8 mouse cellular contexts compared by ENCODE assay signal in genomic region chr6:91514737-91515362, GRCm38 (mm10). TPM values are rescaled to one million over a fixed set of nuclear protein-coding genes. Genes with fewer than 3 reads are reported as not detected.
A peak's percentile ranks its signal among the peaks of the same experiment; 100 is the strongest.
DNase-seq lines count a peak whose midpoint lies in the region; ATAC-seq and TF ChIP-seq lines count a peak whose summit lies in the region.

No protein-coding gene starts in this region.

- H3K4me3 ChIP-seq in kidney, embryonic 15.5 days (replicated peaks) = peak overlapping the region; percentile 63
- peak overlapping the region; percentile 85 for H3K4me3 ChIP-seq in bone marrow, adult 2 months (replicated peaks; ENCODE audit: control insufficient read depth, low read depth, low read length)
- H3K4me3 ChIP-seq in hindbrain, embryonic 16.5 days (ENCODE audit: low read length) = peak overlapping the region; percentile 80
- peak overlapping the region; percentile 79 for H3K4me3 ChIP-seq in midbrain, embryonic 15.5 days

- peak overlapping the region; percentile 88 for H3K27ac ChIP-seq in kidney, embryonic 15.5 days
- peak overlapping the region; percentile 84; the same call in 1 of the 2 replicates for H3K27ac ChIP-seq in bone marrow, adult 2 months (ENCODE audit: control insufficient read depth, insufficient read depth, low read depth, low read length, poor library complexity)
- peak overlapping the region; percentile 76; the same call in 1 of the 2 replicates for H3K27ac ChIP-seq in hindbrain, embryonic 16.5 days (ENCODE audit: low read depth, low read length)
- H3K27ac ChIP-seq in midbrain, embryonic 15.5 days = peak overlapping the region; percentile 78

- peaks cover 42% of the 10 kb centered on the region for H3K36me3 ChIP-seq in kidney, embryonic 15.5 days
- peaks cover 6% of the 10 kb centered on the region; the same call in 1 of the 2 replicates for H3K36me3 ChIP-seq in hindbrain, embryonic 16.5 days (ENCODE audit: control insufficient read depth, insufficient read depth, low read length)
- H3K36me3 ChIP-seq in midbrain, embryonic 15.5 days (replicated peaks) = peaks cover 4% of the 10 kb centered on the region; the same call in 1 of the 2 replicates

- TF ChIP-seq POLR2A in bone marrow, adult 2 months (IDR thresholded peaks at IDR 0.05; ENCODE audit: borderline replicate concordance, control insufficient read depth, low read depth, low read length) = no peak

- WGBS in kidney, embryonic 15.5 days = 20% methylated on average over 10 of the region's 10 CpGs
- 5% methylated on average over 10 of the region's 10 CpGs for WGBS in bone marrow, adult 2 months
- 30% methylated on average over 10 of the region's 10 CpGs for WGBS in hindbrain, embryonic 16.5 days
- 30% methylated on average over 10 of the region's 10 CpGs for WGBS in midbrain, embryonic 15.5 days

- H3K9me3 ChIP-seq in kidney, embryonic 15.5 days (replicated peaks) = no peaks in the 10 kb centered on the region
- H3K9me3 ChIP-seq in hindbrain, embryonic 16.5 days (ENCODE audit: control insufficient read depth, low read length) = no peaks in the 10 kb centered on the region
- no peaks in the 10 kb centered on the region for H3K9me3 ChIP-seq in midbrain, embryonic 15.5 days

- DNase-seq in kidney, adult 11 months = no peak
- no peak for DNase-seq in left cerebral cortex, adult 18-20 months (ENCODE audit: low spot score in 2 of 2)
- no peak for DNase-seq in frontal cortex, adult 2 months (ENCODE audit: extremely low spot score in 1 of 2, low spot score in 1 of 2)
- DNase-seq in adrenal gland, postnatal 4 days (ENCODE audit: low spot score in 2 of 2) = no peak

- peak overlapping the region; percentile 77 for H3K9ac ChIP-seq in kidney, embryonic 15.5 days
- H3K9ac ChIP-seq in hindbrain, embryonic 16.5 days (ENCODE audit: low read depth, low read length) = peak overlapping the region; percentile 83
- peak overlapping the region; percentile 64 for H3K9ac ChIP-seq in midbrain, embryonic 15.5 days

- peaks cover 36% of the 10 kb centered on the region for H3K4me1 ChIP-seq in kidney, embryonic 15.5 days
- H3K4me1 ChIP-seq in bone marrow, adult 2 months (ENCODE audit: control insufficient read depth, insufficient read depth, low read length) = peaks cover 3% of the 10 kb centered on the region; the same call in 1 of the 2 replicates
- peaks cover 16% of the 10 kb centered on the region for H3K4me1 ChIP-seq in hindbrain, embryonic 16.5 days (ENCODE audit: control insufficient read depth, insufficient read depth, low read depth, low read length)
- peaks cover 25% of the 10 kb centered on the region for H3K4me1 ChIP-seq in midbrain, embryonic 15.5 days

- H3K27me3 ChIP-seq in kidney, embryonic 15.5 days = no peaks in the 10 kb centered on the region
- H3K27me3 ChIP-seq in hindbrain, embryonic 16.5 days (replicated peaks; ENCODE audit: control insufficient read depth, insufficient read depth, low read length) = no peaks in the 10 kb centered on the region
- H3K27me3 ChIP-seq in midbrain, embryonic 15.5 days (replicated peaks) = no peaks in the 10 kb centered on the region

- H3K4me2 ChIP-seq in kidney, embryonic 15.5 days = peak overlapping the region; percentile 70
- peak overlapping the region; percentile 76 for H3K4me2 ChIP-seq in hindbrain, embryonic 16.5 days (ENCODE audit: low read length)
- peak overlapping the region; percentile 91 for H3K4me2 ChIP-seq in midbrain, embryonic 15.5 days

- TF ChIP-seq CTCF in bone marrow, adult 2 months (IDR thresholded peaks at IDR 0.05; ENCODE audit: control insufficient read depth, insufficient read depth, low read length) = no peak

- peak; percentile 2; the same call in 1 of the 2 replicates for ATAC-seq in kidney, embryonic 15.5 days (replicated peaks; ENCODE audit: low FRiP score)
- ATAC-seq in hindbrain, embryonic 16.5 days = no peak
- ATAC-seq in midbrain, embryonic 15.5 days (replicated peaks) = no peak

RNA-seq across cellular contexts. Expression of gene Xpc, which starts 0.8 kb away (rescaled TPM):
- 25.1 and 25.5 TPM in 2 replicates for polyA plus RNA-seq in kidney, embryonic 15.5 days (2015; fragmentation: Nextera tagmentation; extraction: Ambion mirVana)
- 8.7 and 17.1 TPM in 2 replicates for polyA plus RNA-seq in bone marrow, adult 2 months (2011; ENCODE audit: insufficient read depth, insufficient read length, low replicate concordance, missing spikeins)
- 15.8 and 17.0 TPM in 2 replicates for polyA plus RNA-seq in hindbrain, embryonic 16.5 days (2015; fragmentation: Nextera tagmentation; extraction: Ambion mirVana)
- polyA plus RNA-seq in midbrain, embryonic 15.5 days (2015; fragmentation: Nextera tagmentation; extraction: Ambion mirVana) = 20.6 and 21.9 TPM in 2 replicates
- total RNA-seq in left cerebral cortex, adult 18-20 months (2021) = 10 to 100 TPM; 11.5 to 14.9 TPM
- 14.0 and 16.1 TPM in 2 replicates for polyA plus RNA-seq in frontal cortex, adult 2 months (2012; rRNA removed)
- 10 to 100 TPM; 21.8 to 23.0 TPM for total RNA-seq in adrenal gland, postnatal 4 days (2021)

RNA-seq across cellular contexts. Expression of gene Lsm3, which starts 0.9 kb away (rescaled TPM):
- polyA plus RNA-seq in kidney, embryonic 15.5 days (2015; fragmentation: Nextera tagmentation; extraction: Ambion mirVana) = 280 and 313 TPM in 2 replicates
- 112 and 140 TPM in 2 replicates for polyA plus RNA-seq in bone marrow, adult 2 months (2011; ENCODE audit: insufficient read depth, insufficient read length, low replicate concordance, missing spikeins)
- polyA plus RNA-seq in hindbrain, embryonic 16.5 days (2015; fragmentation: Nextera tagmentation; extraction: Ambion mirVana) = 136 and 139 TPM in 2 replicates
- polyA plus RNA-seq in midbrain, embryonic 15.5 days (2015; fragmentation: Nextera tagmentation; extraction: Ambion mirVana) = 149 and 152 TPM in 2 replicates
- 10 to 100 TPM; 34.9 to 40.0 TPM for total RNA-seq in left cerebral cortex, adult 18-20 months (2021)
- polyA plus RNA-seq in frontal cortex, adult 2 months (2012; rRNA removed) = 66.3 and 69.3 TPM in 2 replicates
- total RNA-seq in adrenal gland, postnatal 4 days (2021) = 10 to 100 TPM; 58.6 to 62.8 TPM

RNA-seq across cellular contexts. Expression of gene Tmem43, which starts 41.3 kb away (rescaled TPM):
- polyA plus RNA-seq in kidney, embryonic 15.5 days (2015; fragmentation: Nextera tagmentation; extraction: Ambion mirVana) = 44.7 and 46.5 TPM in 2 replicates
- 12.6 and 27.9 TPM in 2 replicates for polyA plus RNA-seq in bone marrow, adult 2 months (2011; ENCODE audit: insufficient read depth, insufficient read length, low replicate concordance, missing spikeins)
- polyA plus RNA-seq in hindbrain, embryonic 16.5 days (2015; fragmentation: Nextera tagmentation; extraction: Ambion mirVana) = 49.8 and 57.0 TPM in 2 replicates
- polyA plus RNA-seq in midbrain, embryonic 15.5 days (2015; fragmentation: Nextera tagmentation; extraction: Ambion mirVana) = 51.6 and 52.0 TPM in 2 replicates
- 10 to 100 TPM; 29.4 to 30.8 TPM for total RNA-seq in left cerebral cortex, adult 18-20 months (2021)
- polyA plus RNA-seq in frontal cortex, adult 2 months (2012; rRNA removed) = 28.4 and 34.4 TPM in 2 replicates
- total RNA-seq in adrenal gland, postnatal 4 days (2021) = 10 to 100 TPM; 40.6 to 42.4 TPM

RNA-seq across cellular contexts. Expression of gene Chchd4, which starts 41.5 kb away (rescaled TPM):
- 30.2 and 30.7 TPM in 2 replicates for polyA plus RNA-seq in kidney, embryonic 15.5 days (2015; fragmentation: Nextera tagmentation; extraction: Ambion mirVana)
- 5.7 and 6.7 TPM in 2 replicates for polyA plus RNA-seq in bone marrow, adult 2 months (2011; ENCODE audit: insufficient read depth, insufficient read length, low replicate concordance, missing spikeins)
- polyA plus RNA-seq in hindbrain, embryonic 16.5 days (2015; fragmentation: Nextera tagmentation; extraction: Ambion mirVana) = 39.1 and 40.8 TPM in 2 replicates
- 39.6 and 40.7 TPM in 2 replicates for polyA plus RNA-seq in midbrain, embryonic 15.5 days (2015; fragmentation: Nextera tagmentation; extraction: Ambion mirVana)
- total RNA-seq in left cerebral cortex, adult 18-20 months (2021) = 10 to 100 TPM; 21.3 to 22.2 TPM
- polyA plus RNA-seq in frontal cortex, adult 2 months (2012; rRNA removed) = 17.4 and 19.3 TPM in 2 replicates
- 10 to 100 TPM; 17.0 to 17.6 TPM for total RNA-seq in adrenal gland, postnatal 4 days (2021)
